Mouse (Mus musculus) intestine, embryonic 15.5 days (tissue): ENCODE data around the gene Runx1. TPM values are rescaled to one million over a fixed set of nuclear protein-coding genes. Genes with fewer than 3 reads are reported as not detected.

Source experiments
- ATAC-seq: fragments of 200-750 bp; cut with Nextera tagmentation; 2 replicates; pipeline ENCODE4 v1.8.0; 2017; ENCODE audit warnings: moderate TSS enrichment, moderate library complexity
- H3K27ac ChIP-seq: fragments of 300-500 bp; sonication (generic); 2 replicates; pipeline ENCODE4 v1.5.1; 2015; ENCODE audit warnings: mild to moderate bottlenecking, inconsistent platforms
- H3K27me3 ChIP-seq: fragments of 300-500 bp; sonication (generic); replicated peaks from 2 replicates; pipeline ENCODE4 v1.6.1; 2015; ENCODE audit warnings: inconsistent platforms
- H3K36me3 ChIP-seq: fragments of 300-500 bp; sonication (generic); 2 replicates; pipeline ENCODE4 v1.6.1; 2015; ENCODE audit warnings: inconsistent platforms
- H3K4me1 ChIP-seq: fragments of 300-500 bp; sonication (generic); replicated peaks from 2 replicates; pipeline ENCODE4 v1.6.1; 2015; ENCODE audit warnings: inconsistent platforms
- H3K4me2 ChIP-seq: fragments of 300-500 bp; sonication (generic); replicated peaks from 2 replicates; pipeline ENCODE4 v1.6.1; 2015; ENCODE audit warnings: mild to moderate bottlenecking, inconsistent platforms
- H3K4me3 ChIP-seq: fragments of 300-500 bp; sonication (generic); replicated peaks from 2 replicates; pipeline ENCODE4 v1.5.1; 2015; ENCODE audit warnings: inconsistent platforms
- H3K9ac ChIP-seq: fragments of 300-500 bp; sonication (generic); 2 replicates; pipeline ENCODE4 v1.6.1; 2015; ENCODE audit warnings: inconsistent platforms
- H3K9me3 ChIP-seq: fragments of 300-500 bp; sonication (generic); 2 replicates; pipeline ENCODE4 v1.6.1; 2016; ENCODE audit warnings: inconsistent platforms
- WGBS: fragments of 180-500 bp; shearing (Covaris S2); methylation state at CpG from one replicate; pipeline ENCODE4 v1.1.7; 2015; 5-methylcytosine and 5-hydroxymethylcytosine counted together
- polyA plus RNA-seq: library from polyadenylated mRNA; unstranded; fragments of >200 nt; fragmentation: Nextera tagmentation; extraction: Ambion mirVana; gene quantifications from 2 replicates; pipeline ENCODE4 v1.2.1, GENCODE M21; 2015

Gene Runx1
- polyA plus RNA-seq, 1 experiment from 2014 or later, result 2.5 TPM

DNA sequence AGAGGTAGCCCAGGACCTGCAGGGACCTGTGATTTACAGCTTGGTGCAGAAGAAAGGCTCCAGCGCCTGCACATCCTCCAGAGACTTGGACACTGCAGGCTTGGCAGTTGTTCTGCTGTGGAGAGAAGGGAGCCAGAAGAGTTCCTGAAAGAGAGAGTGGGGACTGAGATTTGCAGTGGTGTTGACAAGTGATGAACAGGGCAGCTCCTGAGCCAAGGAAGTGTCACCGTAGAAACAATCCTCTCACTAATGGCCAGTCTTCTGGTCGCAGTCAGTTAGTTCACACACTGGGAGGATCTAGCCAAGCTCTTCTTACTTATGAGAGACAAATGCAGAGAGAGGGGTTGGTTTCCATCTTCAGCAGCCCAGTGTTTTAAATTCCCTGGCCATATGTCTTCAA lies 24.5 kb upstream of the Runx1 start:
- no peak for ATAC-seq
- Histone ChIP-seq H3K27ac (no peak overlapping the region), H3K9me3 (no peaks in the 10 kb centered on the region), H3K27me3 (no peaks in the 10 kb centered on the region), H3K4me1 (peaks cover 4% of the 10 kb centered on the region; the same call in 1 of the 2 replicates), H3K4me2 (no peak overlapping the region), H3K36me3 (no peaks in the 10 kb centered on the region), H3K4me3 (no peak overlapping the region), H3K9ac (no peak overlapping the region)
- 55% methylated on average over 3 of the region's 3 CpGs for WGBS

DNA sequence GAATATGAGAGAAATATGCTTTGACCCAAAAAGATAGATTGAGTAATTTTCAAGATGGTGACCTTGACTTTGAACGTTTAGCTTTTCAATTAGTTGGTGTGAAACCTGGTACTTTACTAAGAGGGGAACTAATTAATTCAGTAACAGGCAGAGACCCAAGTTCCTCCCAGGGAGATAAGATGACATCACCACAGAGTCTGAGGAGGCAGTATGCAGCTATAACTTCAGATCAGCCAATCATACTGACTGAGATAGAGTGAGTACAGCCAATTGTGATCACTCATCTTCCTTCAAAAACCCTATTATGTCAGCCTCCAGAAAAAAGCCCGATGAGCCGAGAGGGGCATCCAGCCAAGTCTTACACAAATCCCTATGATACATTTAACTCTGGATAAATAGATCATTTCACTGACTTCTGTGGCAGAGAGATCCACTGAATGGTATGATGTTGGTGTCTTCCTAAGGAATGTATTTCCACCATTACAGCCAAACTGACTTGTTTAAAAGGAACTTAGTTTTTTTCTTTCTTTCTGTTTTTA lies 21.9 kb upstream of the Runx1 start:
- Histone ChIP-seq H3K4me2 (no peak overlapping the region), H3K36me3 (no peaks in the 10 kb centered on the region), H3K4me3 (no peak overlapping the region), H3K27me3 (no peaks in the 10 kb centered on the region), H3K9ac (no peak overlapping the region), H3K4me1 (peaks cover 4% of the 10 kb centered on the region; the same call in 1 of the 2 replicates), H3K27ac (no peak overlapping the region), H3K9me3 (no peaks in the 10 kb centered on the region)
- WGBS, result 53% methylated on average over 3 of the region's 3 CpGs
- ATAC-seq, result no peak

DNA sequence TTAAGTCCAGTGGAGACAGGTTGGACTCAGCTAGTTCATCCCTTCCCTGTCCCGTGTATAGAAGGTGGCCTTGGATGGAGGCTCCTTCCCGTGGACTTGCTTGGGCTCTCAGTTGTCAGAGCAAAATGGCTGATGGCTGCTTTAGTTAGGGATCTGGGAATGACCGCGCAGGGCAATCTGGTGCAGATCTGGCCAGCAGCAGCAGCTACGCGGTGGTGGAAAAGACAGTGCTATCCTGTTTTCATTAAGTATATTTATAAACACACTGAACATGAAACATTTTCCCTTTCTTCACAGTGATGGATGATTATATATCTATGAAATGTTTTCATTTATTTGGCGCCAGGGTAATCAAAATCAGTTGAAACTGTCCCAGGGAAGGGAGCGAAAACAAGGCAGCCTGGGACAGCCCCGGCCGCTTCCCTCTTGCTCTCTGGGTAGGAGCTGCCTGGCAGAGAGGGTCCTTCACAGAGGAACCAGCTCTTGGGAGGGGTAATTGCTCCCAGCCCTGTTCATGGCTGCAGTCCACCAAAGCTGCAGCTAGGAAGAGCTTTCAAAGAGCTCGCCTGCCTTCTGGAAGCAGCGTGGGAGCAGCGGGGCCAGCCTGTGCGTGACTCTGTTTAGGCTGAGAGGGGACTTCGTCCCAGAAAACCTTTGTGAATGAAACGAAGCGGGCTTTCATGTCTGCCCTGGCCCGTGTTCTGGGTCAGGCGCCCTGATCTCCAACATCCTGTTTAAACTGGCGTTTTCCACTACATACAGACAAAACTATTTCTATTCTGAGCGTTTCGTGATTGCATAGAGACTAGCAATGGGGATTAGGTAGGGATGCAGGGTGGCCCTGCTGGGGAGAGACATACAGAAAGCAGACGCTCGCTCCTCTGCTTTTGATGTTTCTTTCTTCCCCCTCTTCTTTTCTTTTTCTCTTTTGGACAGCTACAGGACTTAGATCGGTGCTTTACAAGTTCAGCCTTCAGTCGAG lies 19.6 kb upstream of the Runx1 start:
- H3K4me2 ChIP-seq, result peak overlapping the region; percentile 39
- peak overlapping the region; percentile 56 for H3K27ac ChIP-seq
- peaks cover 4% of the 10 kb centered on the region; the same call in 1 of the 2 replicates for H3K4me1 ChIP-seq
- H3K9ac ChIP-seq, result no peak overlapping the region
- 45% methylated on average over 26 of the region's 26 CpGs for WGBS
- H3K4me3 ChIP-seq, result no peak overlapping the region
- H3K27me3 ChIP-seq, result no peaks in the 10 kb centered on the region
- H3K9me3 ChIP-seq, result no peaks in the 10 kb centered on the region
- no peaks in the 10 kb centered on the region for H3K36me3 ChIP-seq
- ATAC-seq, result peak; percentile 66

DNA sequence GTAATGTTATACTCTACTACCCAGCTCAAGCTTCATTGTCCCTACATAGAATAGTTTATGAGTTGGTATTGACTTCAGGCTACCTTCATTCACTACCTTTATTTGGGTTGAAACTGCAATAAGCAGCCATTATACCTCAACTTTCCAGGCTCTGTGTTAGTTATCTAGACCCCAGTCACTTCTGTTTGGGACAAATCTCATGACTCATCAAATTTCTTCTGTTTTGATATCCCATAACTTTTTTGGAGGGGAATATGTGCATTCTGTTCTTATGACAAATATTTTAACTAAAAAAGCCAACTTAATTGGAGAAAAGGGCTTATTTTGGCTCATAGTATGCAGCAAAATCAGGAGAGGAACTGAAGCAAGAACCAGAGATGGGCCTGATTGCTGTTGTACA lies 12.8 kb upstream of the Runx1 start:
- H3K4me1 ChIP-seq, result no peaks in the 10 kb centered on the region
- no peaks in the 10 kb centered on the region for H3K27me3 ChIP-seq
- no peak overlapping the region for H3K27ac ChIP-seq
- H3K4me2 ChIP-seq, result no peak overlapping the region
- ATAC-seq, result no peak
- H3K4me3 ChIP-seq, result no peak overlapping the region
- H3K36me3 ChIP-seq, result no peaks in the 10 kb centered on the region
- H3K9me3 ChIP-seq, result no peaks in the 10 kb centered on the region
- no peak overlapping the region for H3K9ac ChIP-seq

DNA sequence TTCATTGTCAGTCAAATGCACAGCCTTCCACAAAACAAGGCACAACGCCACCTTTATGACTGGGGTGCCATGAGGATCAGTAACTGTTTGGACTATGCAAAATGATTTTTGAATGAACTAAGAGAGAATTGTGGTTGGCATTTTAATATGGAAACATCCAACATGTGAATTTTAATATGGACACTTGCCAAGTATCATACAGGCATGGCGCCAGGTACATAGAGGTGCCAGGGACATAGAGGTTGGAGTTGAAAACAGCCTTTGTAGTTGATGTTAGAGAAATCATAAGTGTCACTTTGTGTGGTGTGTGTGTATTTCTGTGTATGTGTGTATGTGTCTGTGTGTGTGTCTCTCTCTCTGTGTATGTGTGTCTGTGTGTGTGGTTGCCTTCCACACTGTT lies 5.4 kb upstream of the Runx1 start:
- no peak overlapping the region for H3K4me3 ChIP-seq
- ATAC-seq, result no peak
- 91% methylated on average over 2 of the region's 2 CpGs for WGBS
- no peak overlapping the region for H3K9ac ChIP-seq
- H3K27me3 ChIP-seq, result no peaks in the 10 kb centered on the region
- no peak overlapping the region for H3K4me2 ChIP-seq
- H3K36me3 ChIP-seq, result no peaks in the 10 kb centered on the region
- H3K9me3 ChIP-seq, result no peaks in the 10 kb centered on the region
- H3K27ac ChIP-seq, result no peak overlapping the region
- H3K4me1 ChIP-seq, result 0 out of 2 replicates have a peak, but pooled peaks cover 3% of the 10 kb centered on the region

DNA sequence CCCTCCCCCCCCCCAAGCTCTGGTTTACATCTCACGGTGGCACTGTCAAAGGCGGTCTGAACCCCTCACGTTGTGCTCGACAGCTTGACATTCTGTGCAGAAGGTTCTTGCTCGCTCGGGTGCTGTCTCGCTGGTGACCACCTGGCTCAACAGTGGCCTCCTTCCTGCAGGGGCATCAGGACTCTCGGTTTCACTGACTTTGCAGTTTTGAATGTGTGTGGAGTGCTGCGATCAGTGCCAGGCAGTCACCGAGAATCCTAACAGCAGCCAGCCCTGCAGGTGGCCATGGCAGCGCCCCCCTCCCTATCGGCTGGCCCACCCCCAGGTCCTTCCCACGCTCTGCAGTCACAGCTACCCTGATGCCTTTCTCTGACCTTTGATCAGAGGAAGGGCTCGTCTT lies 4.5 kb upstream of the Runx1 start:
- 43% methylated on average over 14 of the region's 14 CpGs for WGBS
- H3K9me3 ChIP-seq, result no peaks in the 10 kb centered on the region
- no peak for ATAC-seq
- H3K27me3 ChIP-seq, result no peaks in the 10 kb centered on the region
- 0 out of 2 replicates have a peak, but pooled peaks cover 3% of the 10 kb centered on the region for H3K4me1 ChIP-seq
- no peak overlapping the region for H3K9ac ChIP-seq
- H3K4me3 ChIP-seq, result no peak overlapping the region
- no peak overlapping the region for H3K27ac ChIP-seq
- no peak overlapping the region for H3K4me2 ChIP-seq
- no peaks in the 10 kb centered on the region for H3K36me3 ChIP-seq

DNA sequence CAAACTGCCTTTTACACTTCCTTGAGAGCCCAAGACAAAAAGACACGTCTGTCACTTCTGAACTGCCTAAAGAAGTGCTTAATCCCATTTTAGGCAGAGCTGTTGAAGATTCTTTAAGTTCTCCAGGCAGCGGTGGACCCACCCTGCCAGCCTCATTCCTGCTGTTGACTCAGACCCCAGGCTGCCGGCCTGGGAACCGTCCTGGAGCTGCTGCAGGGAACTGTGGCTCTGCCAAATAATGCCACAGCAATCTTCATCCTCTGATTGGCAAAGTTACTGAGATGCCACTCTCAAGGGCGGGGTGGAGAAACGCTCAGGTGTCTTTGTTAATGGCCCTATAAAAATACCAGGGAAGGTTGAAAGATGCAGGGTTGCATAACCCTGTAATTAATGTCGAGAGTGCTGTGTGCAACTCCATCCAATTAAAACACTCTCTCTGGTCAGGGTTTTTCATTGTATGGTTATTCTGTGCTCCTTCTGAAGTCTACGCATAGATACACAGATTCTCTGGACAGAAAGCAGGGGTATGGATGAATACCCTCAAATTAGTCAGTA lies 2.4 kb upstream of the Runx1 start:
- ATAC-seq, result no peak
- no peak overlapping the region for H3K9ac ChIP-seq
- H3K27ac ChIP-seq, result no peak overlapping the region
- H3K9me3 ChIP-seq, result no peaks in the 10 kb centered on the region
- no peaks in the 10 kb centered on the region for H3K36me3 ChIP-seq
- H3K4me3 ChIP-seq, result no peak overlapping the region
- no peak overlapping the region for H3K4me2 ChIP-seq
- 0 out of 2 replicates have a peak, but pooled peaks cover 3% of the 10 kb centered on the region for H3K4me1 ChIP-seq
- 45% methylated on average over 8 of the region's 8 CpGs for WGBS
- H3K27me3 ChIP-seq, result no peaks in the 10 kb centered on the region

DNA sequence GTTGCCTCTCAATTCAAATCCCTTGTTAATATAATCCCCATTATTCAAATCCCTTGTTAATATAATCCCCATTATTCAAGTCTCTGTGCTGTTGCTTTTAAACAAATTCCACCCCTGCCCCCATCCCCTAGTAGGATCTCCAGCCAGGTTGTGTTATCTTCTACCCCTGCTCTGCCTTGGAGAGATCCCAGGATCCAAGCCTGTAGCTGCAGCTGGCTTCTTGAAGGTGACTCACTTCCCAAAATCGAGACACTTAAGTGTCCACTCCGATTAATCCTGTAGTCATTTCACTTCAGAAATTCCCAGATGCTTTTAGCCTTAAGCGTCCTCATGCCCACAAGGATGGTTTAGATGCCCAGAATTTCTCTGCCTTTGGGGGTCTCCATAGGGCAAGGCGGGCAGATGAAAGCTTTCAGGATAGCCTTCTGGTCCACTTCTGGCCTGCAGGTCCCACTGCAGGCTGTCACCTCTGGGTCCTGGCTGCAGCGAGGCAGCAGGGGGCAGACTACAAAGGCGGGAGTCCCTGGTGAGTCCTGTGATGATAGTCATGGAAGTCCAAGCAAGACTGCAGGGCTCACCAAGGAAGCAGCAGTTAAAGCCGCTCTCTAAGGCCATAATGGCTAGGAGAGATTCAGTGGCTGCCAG lies 1.8 kb upstream of the Runx1 start:
- Histone ChIP-seq H3K4me3 (no peak overlapping the region), H3K27ac (no peak overlapping the region), H3K9me3 (no peaks in the 10 kb centered on the region), H3K4me2 (no peak overlapping the region), H3K27me3 (no peaks in the 10 kb centered on the region), H3K9ac (no peak overlapping the region), H3K36me3 (no peaks in the 10 kb centered on the region), H3K4me1 (0 out of 2 replicates have a peak, but pooled peaks cover 3% of the 10 kb centered on the region)
- 61% methylated on average over 7 of the region's 7 CpGs for WGBS
- no peak for ATAC-seq

DNA sequence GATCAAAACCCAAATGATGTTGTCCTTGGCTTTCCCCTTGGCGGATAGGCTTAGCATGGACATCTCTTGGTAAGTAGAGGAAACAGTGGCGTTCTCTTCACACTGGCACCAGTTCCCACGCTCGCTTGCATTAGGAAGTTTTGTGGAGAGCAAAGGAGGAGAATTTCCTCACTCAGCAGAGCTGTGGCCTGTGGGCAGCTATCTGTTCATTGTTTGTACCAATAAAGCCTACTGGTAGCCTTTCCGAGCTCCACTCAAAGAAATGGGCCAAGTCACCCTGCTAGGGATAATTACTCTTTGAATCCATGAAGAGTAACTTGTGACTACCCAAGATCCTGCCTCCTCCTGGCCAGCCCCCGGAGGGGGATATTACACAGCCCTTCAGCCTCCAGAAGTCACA lies 734 bp upstream of the Runx1 start:
- H3K4me3 ChIP-seq, result no peak overlapping the region
- 0 out of 2 replicates have a peak, but pooled peaks cover 9% of the 10 kb centered on the region for H3K4me1 ChIP-seq
- H3K9me3 ChIP-seq, result no peaks in the 10 kb centered on the region
- no peak overlapping the region for H3K9ac ChIP-seq
- no peak overlapping the region for H3K27ac ChIP-seq
- H3K27me3 ChIP-seq, result no peaks in the 10 kb centered on the region
- no peak for ATAC-seq
- H3K4me2 ChIP-seq, result no peak overlapping the region
- no peaks in the 10 kb centered on the region for H3K36me3 ChIP-seq
- WGBS, result 88% methylated on average over 6 of the region's 6 CpGs

DNA sequence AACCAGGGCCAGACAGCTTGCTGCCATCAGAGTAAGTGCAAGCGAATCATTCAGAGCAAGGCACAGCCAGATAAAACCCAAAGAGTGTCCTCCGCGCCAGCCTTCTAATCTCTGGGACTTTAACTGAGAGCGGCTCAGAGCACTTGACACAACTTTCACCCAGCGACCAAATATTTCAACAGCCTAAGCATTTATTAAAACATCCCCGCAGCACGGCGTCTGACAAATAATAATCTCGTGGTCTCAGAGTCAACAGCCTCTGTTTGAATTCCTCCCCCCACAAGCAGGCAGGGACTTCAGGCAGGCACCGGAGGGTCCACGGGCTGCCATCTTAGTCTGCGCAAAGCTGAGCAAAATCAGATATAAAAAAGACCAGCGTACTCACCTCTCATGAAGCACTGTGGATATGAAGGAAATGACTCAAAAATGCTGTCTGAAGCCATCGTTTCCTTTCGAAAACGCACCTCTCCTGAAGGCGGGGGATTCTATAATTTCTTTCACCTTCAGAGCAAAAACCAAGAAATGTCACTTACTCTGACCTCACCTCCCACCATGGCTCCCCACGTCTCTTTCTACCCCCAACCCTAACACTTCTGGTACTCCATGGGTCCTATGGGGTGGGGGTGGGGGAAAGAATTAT lies 625 bp downstream of the Runx1 start:
- no peak for ATAC-seq
- WGBS, result 69% methylated on average over 18 of the region's 18 CpGs
- 0 out of 2 replicates have a peak, but pooled peaks cover 8% of the 10 kb centered on the region for H3K4me1 ChIP-seq

DNA sequence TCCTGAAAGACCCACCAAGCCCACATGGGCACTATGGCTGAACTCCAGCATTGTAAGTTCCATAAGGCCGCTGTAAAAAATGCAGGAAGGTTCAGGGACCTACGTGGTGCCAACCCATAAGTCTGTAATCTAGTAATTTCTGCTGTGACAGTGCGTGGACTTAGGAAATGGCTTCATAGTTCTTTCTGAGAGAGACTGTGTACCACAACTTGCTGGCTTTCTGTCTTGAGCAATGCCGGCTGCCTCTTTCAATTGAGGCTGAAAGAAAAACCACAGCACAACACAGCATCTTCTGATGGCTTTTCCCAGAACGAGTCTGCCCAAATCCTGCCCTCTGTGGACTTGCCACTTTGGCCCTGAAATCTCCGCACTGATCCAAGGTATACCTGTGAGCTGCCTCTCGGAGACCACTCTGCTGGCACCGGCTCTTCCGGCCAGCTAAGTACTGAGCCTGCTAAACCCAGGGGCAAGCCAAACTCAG lies 1.2 kb downstream of the Runx1 start:
- WGBS, result 88% methylated on average over 9 of the region's 9 CpGs
- no peak overlapping the region for H3K4me2 ChIP-seq
- no peak overlapping the region for H3K9ac ChIP-seq
- no peaks in the 10 kb centered on the region for H3K27me3 ChIP-seq
- no peak for ATAC-seq
- H3K4me3 ChIP-seq, result no peak overlapping the region
- no peaks in the 10 kb centered on the region for H3K9me3 ChIP-seq
- no peaks in the 10 kb centered on the region for H3K36me3 ChIP-seq
- H3K4me1 ChIP-seq, result 0 out of 2 replicates have a peak, but pooled peaks cover 7% of the 10 kb centered on the region
- no peak overlapping the region for H3K27ac ChIP-seq

More for the DNA sequence above, 625 bp downstream of the Runx1 start:
- Histone ChIP-seq H3K9ac (no peak overlapping the region), H3K9me3 (no peaks in the 10 kb centered on the region), H3K4me3 (no peak overlapping the region), H3K27me3 (no peaks in the 10 kb centered on the region), H3K27ac (no peak overlapping the region), H3K4me2 (no peak overlapping the region), H3K36me3 (no peaks in the 10 kb centered on the region)
